In the genomic region with DNA sequence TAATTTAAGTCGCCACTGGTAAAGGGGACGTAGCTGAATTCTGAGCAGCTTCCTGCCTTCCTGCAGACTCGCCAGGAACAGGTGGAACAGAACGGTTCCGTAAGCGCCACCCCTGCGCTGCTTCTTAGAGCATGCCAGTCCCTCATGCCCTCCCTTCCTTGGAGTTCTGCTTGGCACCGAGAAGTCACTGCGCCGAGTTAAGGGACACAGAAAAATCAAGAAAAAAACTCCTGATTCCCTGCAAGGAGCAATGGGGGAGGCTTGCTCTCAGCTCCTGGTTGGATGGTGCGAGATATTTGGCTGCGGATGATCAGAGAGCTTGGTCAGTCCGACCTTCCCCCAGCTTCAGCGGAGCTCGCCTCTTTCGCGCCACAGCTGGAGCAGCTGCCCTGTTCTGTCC, we compare ENCODE assay signal across 8 mouse cellular contexts. TPM values are rescaled to one million over a fixed set of nuclear protein-coding genes. Genes with fewer than 3 reads are reported as not detected.
DNase-seq lines count a peak whose midpoint lies in the region; ATAC-seq lines count a peak whose summit lies in the region.
"Had no signal": no experiment of that assay in that cellular context is flagged by ENCODE, and none has a peak within 500 bp of the region (broad histone marks: within the 10 kb centered on the region; RNA-seq: fewer than 3 reads in every experiment).

No protein-coding gene starts in this region.

- peak overlapping the region; percentile 50 for H3K4me2 ChIP-seq in hindbrain, embryonic 15.5 days

- DNase-seq in left cerebral cortex, adult 18-20 months (ENCODE audit: low spot score in 2 of 2), result peak; percentile 11 to 38
- no peak for DNase-seq in left cerebral cortex, adult 8-10 months (ENCODE audit: low spot score in 2 of 2)
- peak; percentile 72 to 73 for DNase-seq in cerebellum, postnatal 36 days
- peak; percentile 30 for DNase-seq in right cerebral cortex, postnatal 25 days
- DNase-seq in heart, postnatal 14 days, result no peak
- no peak for DNase-seq in thymus, postnatal 36 days

- no peak overlapping the region for H3K27ac ChIP-seq in hindbrain, embryonic 15.5 days (replicated peaks)
- H3K27ac ChIP-seq: macrophage had no signal

- WGBS in hindbrain, embryonic 15.5 days, result 8% methylated on average over 17 of the region's 17 CpGs

- peak overlapping the region; percentile 25 for H3K4me3 ChIP-seq in hindbrain, embryonic 15.5 days

- no peak for ATAC-seq in hindbrain, embryonic 15.5 days (ENCODE audit: low FRiP score, low read depth)

- H3K36me3 ChIP-seq in hindbrain, embryonic 15.5 days, result no peaks in the 10 kb centered on the region

- intact Hi-C loops in heart, postnatal 14 days (cut with DNase I), result no loop called here

- peak overlapping the region; percentile 6; the same call in 1 of the 2 replicates for H3K9ac ChIP-seq in hindbrain, embryonic 15.5 days

- peaks cover 14% of the 10 kb centered on the region for H3K4me1 ChIP-seq in hindbrain, embryonic 15.5 days (replicated peaks)

- peaks cover 17% of the 10 kb centered on the region for H3K27me3 ChIP-seq in hindbrain, embryonic 15.5 days

- H3K9me3 ChIP-seq in hindbrain, embryonic 15.5 days, result no peaks in the 10 kb centered on the region

RNA-seq across cellular contexts. Expression of a gene that starts 49.7 kb away (rescaled TPM):
- total RNA-seq in left cerebral cortex, adult 18-20 months (2021), result 100 to 1,000 TPM; 188 to 195 TPM
- total RNA-seq in left cerebral cortex, adult 8-10 months (2022), result 100 to 1,000 TPM; 177 to 203 (median 185) TPM
- 22.0 and 22.3 TPM in 2 replicates for polyA plus RNA-seq in hindbrain, embryonic 15.5 days (2015; fragmentation: Nextera tagmentation; extraction: Ambion mirVana)
- total RNA-seq in heart, postnatal 14 days (2021), result 1 to 10 TPM; 4.4 to 4.7 TPM

Comparison
In these comparisons a context has a peak if more than half of its experiments do, and no peak if none do; other contexts are left out.
1. DNase-seq: peak in left cerebral cortex, adult 18-20 months (2 of 2), cerebellum, postnatal 36 days (2 of 2) and right cerebral cortex, postnatal 25 days (single experiment); none in left cerebral cortex, adult 8-10 months (0 of 2), heart, postnatal 14 days (0 of 2) and thymus, postnatal 36 days (0 of 2).
2. RNA of a gene that starts 49.7 kb away (total RNA-seq): 188 to 195 TPM in left cerebral cortex, adult 18-20 months and 177 to 203 TPM in left cerebral cortex, adult 8-10 months; 4.4 to 4.7 TPM in heart, postnatal 14 days; every median in the first group is over 10 times any median in the second.